Mouse (Mus musculus) G1E-ER4 (cell line): ENCODE results near the gene Folr1. TPM values are rescaled to one million over a fixed set of nuclear protein-coding genes. Genes with fewer than 3 reads are reported as not detected.

Source experiments
- GATA1 ChIP-seq: IDR thresholded peaks from one replicate; pipeline ENCODE4 v1.8.0; 2012; ENCODE audit warnings: low read length, inconsistent platforms
- polyA plus RNA-seq: library from polyadenylated mRNA; stranded (reverse); fragments of >175 nt; gene quantifications from 2 replicates; pipeline ENCODE4 v1.2.3, GENCODE M21; 2012

Folr1 gene
- not detected in 2 replicates for polyA plus RNA-seq

DNA sequence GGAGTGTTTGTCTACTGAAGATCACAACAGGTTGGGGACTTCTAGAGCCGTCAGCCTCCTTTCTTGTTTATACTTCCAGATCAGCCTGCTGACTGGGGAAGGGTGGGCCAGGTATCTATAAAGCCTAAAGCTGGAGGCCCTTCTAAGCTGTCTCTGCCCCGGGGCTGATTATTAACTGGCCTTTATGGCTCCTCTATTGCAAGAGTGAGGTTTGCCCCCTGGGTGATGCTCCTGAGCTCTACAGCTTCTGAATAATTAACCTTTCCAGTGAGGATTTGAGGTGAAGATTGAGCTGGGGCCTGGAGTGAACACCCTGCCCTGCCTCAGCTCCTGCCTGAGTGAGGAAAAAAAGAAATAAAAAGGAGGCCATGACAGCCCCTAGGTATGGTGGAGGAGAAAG, at the start of gene Folr1:
Gene Folr1, minus strand, starts transcription at position 160 of the 400 bp plus-strand sequence.
- no peak for TF ChIP-seq GATA1

DNA sequence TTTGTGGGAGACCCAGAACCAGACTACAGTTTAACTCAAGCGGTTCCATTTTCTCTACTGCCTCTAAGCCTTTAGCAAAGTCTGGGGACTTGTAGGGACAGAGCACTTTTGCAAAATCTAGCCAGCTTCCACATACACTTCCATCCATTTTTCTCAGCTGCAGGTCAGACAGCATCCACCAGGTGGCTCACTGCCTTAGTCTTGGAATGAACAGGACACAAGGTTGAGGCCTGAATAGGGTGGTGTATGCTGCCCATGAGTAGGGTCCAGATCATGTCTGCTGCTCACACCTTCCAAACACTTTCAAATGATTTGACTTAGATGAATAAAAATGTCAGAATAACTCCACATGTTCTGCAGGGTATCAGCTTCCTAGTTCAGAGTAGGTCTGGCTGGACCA, 47.5 kb upstream of the Folr1 start:
- no peak for TF ChIP-seq GATA1

- TF ChIP-seq GATA1, result no peak
Measured at GRCm38 (mm10) chr7:101911982-101912381, 41.4 kb upstream of the Folr1 start.

GRCm38 (mm10) chr7:101910138-101910537, 39.5 kb upstream of the Folr1 start:
- TF ChIP-seq GATA1, result no peak

- TF ChIP-seq GATA1, result no peak
Measured at GRCm38 (mm10) chr7:101908367-101908766, 37.8 kb upstream of the Folr1 start.

DNA sequence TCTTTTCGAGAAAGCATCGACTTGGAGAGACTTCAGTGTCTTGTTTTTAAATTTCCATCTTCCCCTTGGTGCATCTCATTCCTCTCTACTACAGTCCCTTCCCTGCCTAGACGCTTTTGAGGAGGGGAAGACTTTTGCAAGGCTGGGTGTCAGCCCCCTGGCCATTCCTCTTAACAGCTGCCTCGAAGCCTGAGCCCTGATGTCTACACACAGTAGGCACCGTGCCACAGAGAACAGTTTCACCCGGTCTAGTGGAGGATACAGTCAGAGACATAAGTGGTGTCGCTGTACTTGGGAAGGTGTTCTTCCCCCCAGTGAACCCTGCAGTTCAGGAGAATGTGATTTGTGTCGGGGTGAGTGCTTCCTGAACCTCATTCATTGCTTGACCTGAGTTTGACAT, 36.1 kb upstream of the Folr1 start:
- TF ChIP-seq GATA1, result no peak

- no peak for TF ChIP-seq GATA1
Measured at GRCm38 (mm10) chr7:101906287-101906681, 35.7 kb upstream of the Folr1 start, which contains the start of gene Tomt. Gene Tomt, minus strand, starts transcription at chr7:101906359.

GRCm38 (mm10) chr7:101905561-101906286, 35.1 kb upstream of the Folr1 start, which contains the start of gene Lamtor1:
Gene Lamtor1, plus strand, starts transcription at chr7:101905904.
- no peak for TF ChIP-seq GATA1

DNA sequence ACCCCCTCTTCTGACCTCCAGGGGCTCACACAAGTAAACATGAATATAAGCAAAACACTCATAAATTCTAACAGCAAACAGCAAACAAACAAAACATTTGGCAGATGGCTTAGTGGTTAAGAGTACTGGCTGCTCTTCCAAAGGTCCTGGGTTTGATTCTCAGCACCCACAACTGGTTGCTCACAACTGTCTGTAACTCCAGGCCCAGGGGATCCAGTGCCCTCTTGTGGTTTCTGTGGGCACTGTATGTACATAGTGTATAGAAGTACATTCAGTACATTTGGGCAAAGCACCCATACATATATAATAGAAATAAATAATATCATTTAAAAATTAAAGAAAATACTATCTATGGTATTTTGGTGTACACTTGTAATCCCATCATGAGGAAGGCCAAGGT, 32.3 kb upstream of the Folr1 start:
- no peak for TF ChIP-seq GATA1

DNA sequence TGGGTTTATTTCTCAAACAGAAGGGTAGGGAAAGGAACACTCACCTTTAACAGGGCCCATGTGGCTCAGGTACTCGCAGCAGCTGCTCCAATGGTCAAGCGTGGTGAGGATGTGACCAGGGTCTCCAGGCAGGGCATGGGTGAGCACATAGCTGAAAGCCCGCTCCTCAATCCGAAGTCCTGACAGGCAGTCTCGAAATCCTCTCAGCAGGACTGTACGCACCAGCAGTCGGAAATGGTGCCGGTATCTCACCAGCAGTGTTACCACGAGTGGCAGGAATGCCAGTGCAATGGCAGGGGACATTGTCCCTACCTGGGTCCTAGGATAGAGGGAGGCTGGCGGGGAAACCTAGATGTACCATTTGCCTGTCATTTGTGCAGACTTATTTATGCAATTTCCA, 31.4 kb upstream of the Folr1 start:
- no peak for TF ChIP-seq GATA1

DNA sequence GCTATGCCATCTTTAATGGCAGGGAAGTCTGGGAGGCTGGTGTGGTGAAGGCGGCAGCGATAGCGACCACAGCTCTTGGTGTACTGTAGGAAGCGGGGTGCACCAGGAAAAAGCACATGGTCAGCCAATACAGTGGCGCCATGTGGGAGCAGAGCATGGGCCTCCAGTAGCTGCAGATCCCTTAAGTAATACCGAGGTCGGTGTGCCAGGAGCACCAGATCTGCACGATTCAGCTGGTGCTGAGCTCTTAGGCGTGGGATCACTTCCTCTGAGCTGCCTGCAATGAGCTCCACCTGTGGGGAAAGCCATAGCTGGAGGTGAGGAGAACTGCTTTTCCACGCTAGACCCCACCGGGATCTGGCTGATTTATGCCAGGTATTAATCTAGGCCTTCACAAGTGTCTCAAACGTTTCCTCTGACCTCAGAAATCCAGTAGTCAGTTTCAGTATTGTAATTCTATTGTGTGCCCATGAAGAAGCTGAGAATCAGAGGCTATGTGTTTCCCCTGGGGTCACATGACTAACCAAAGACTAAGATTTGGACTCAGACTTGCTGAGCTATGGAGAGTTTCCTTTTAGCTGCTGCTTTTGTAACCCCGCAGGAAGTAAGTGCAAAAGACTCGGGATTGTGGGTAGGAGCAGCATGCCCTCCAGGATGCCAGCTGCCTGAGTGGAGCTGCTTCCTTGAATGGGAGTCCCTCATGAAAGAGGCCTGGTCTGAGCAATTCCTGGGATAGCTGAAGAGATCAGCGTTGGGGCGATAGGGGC, 29.9 kb upstream of the Folr1 start:
- no peak for TF ChIP-seq GATA1

DNA sequence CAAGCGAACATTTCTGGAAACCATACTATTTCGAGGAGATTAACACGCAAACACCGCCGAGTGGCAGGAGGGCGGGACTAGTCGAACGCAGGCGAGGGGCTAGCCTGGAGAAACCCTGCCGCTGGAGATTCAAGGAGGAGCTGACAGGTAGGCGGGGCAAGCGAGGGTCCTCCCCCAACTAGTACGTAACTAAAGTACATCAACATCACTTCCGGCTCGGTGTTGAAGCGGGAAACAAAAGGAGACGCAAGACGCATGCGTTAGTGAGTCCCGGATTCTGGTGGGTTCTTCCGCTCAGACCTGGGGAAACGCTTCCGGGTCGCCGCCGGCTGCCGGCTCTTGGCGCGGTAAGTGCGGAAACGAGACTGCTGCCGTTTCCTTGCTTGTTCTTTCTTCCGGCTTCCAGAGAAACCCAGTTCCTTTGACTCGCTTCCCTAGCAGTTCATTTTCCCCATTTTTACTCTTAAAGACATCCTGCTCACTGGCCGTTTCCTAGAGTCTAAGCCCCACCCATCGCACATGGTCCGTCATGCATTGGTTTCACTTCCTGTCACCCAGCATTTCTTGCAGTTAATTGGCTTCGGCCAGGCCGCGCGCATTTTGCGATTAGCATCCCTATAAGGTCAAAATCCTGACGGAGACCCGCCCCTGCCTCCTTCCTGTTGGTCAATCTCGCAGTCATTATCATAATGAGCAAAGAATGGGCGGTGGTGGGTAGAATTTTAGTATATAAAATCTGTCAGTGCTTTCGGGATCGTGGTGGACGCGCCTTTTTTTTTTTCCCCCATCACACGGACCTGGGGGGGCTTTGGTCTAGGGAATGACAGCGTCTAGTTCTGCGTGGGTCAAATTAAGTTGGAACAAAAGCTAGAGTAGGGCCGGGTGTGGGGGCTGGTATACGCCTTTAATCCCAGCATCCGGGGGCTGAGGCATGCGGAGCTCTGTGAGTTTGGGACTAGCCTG, 25.8 kb upstream of the Folr1 start:
- TF ChIP-seq GATA1, result no peak

DNA sequence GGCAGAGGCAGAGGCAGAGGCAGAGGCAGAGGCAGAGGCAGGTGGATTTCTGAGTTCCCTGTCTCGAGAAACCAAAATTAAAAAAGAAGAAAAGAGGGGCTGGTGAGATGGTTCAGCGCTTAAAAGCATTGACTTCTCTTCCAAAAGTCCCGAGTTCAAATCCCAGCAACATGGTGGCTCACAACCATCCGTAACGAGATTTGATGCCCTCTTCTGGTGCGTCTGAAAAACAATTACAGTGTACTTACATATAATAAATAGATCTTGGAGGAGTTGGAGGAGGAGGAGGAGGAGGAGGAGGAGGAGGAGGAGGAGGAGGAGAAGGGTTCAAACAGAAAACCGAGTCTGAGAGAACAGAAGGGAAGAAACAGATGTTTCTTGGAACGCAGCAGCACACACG, 25.1 kb upstream of the Folr1 start:
- TF ChIP-seq GATA1, result no peak

- TF ChIP-seq GATA1, result no peak
Measured at GRCm38 (mm10) chr7:101888460-101888859, 17.9 kb upstream of the Folr1 start.

DNA sequence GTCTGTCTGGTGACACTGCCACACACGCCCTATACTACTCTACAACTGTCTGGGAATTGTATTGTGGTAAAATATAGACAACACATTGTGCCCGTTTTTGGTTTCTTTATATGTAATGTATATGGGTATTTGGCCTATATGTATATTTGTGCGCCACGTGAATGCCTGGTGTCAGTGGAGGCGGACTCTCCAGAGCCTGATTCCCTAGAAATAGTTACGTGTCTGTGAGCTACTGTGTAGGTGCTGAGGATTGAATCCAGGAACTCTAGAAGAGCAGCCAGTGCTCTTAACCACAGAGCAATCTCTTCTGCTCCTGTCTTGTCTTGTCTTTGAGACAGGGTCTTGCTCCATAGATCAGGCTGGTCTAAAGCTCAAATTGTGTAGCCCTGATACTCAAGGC, 15.7 kb upstream of the Folr1 start:
- no peak for TF ChIP-seq GATA1

DNA sequence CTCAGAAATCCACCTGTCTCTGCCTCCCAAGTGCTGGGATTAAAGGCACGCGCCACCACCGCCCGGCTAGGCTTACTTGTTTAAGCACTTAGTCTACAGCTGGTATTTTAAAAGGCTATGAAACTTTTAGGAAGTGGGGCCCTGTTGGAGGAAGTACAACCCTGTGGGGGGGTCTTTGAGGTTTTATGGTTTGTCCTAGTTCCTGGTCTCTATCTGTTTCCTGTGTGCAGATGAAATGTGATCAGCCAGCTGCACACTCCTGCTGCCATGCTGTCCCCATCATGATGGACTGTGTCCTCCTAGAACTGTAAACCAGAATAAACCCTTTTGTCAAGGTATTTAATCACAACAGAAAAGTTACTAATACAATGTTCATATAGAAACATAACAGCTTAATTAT, 13.6 kb upstream of the Folr1 start:
- TF ChIP-seq GATA1, result no peak
